Mouse (Mus musculus): Measurements from ENCODE around the gene Batf3.

DNA sequence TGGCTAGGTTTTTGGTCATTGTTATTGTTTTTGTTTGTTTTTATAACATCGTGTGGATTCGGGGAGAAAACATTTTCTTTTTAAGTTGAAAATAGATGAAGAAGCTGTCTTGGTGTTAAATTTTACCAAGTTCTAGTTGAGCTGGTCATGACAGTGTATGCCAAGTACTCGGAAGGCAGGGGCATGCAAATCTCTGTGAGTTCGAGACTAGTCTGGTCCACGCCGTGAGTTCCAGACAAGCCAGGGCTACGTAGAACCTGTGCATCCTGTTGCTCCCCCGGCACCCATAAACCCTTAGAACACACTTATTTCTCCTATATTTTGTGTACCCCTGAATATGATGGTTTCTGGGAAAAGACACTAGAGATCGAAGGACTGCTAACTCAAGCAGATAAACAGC lies 33.9 kb upstream of the Batf3 start:
- TF ChIP-seq CTCF (conservative IDR thresholded peaks at IDR 0.05; ENCODE audit: low read length) (no peak), NANOG (IDR thresholded peaks at IDR 0.05; ENCODE audit: borderline replicate concordance, low read length) (no peak)

Data from E14TG2a.4 (cell line).